Mouse (Mus musculus): ENCODE results near the gene Plscr5. TPM values are rescaled to one million over a fixed set of nuclear protein-coding genes. Genes with fewer than 3 reads are reported as not detected.

The Plscr5 gene
- polyA plus RNA-seq, 1 experiment from 2014 or later, result not detected

GRCm38 (mm10) chr9:92234901-92235458 is 42.2 kb downstream of the Plscr5 start:
- H3K27me3 ChIP-seq, result no peaks in the 10 kb centered on the region
- H3K4me2 ChIP-seq (replicated peaks), result no peak overlapping the region
- ATAC-seq (ENCODE audit: low FRiP score, low read depth), result no peak
- WGBS, result 65% methylated on average over 11 of the region's 11 CpGs
- H3K9me3 ChIP-seq, result no peaks in the 10 kb centered on the region
- H3K27ac ChIP-seq, result no peak overlapping the region
- H3K36me3 ChIP-seq, result no peaks in the 10 kb centered on the region
- H3K4me3 ChIP-seq, result no peak overlapping the region
- H3K9ac ChIP-seq, result no peak overlapping the region
- 0 out of 2 replicates have a peak, but pooled peaks cover 5% of the 10 kb centered on the region for H3K4me1 ChIP-seq

GRCm38 (mm10) chr9:92248773-92249446 is 56.2 kb downstream of the Plscr5 start:
- no peak overlapping the region for H3K9ac ChIP-seq
- H3K4me2 ChIP-seq (replicated peaks), result peak overlapping the region; percentile 62
- peaks cover 8% of the 10 kb centered on the region for H3K4me1 ChIP-seq
- H3K9me3 ChIP-seq, result no peaks in the 10 kb centered on the region
- ATAC-seq (ENCODE audit: low FRiP score, low read depth), result no peak
- H3K4me3 ChIP-seq, result no peak overlapping the region
- no peak overlapping the region for H3K27ac ChIP-seq
- H3K27me3 ChIP-seq, result no peaks in the 10 kb centered on the region
- no peaks in the 10 kb centered on the region for H3K36me3 ChIP-seq
- WGBS, result 83% methylated on average over 7 of the region's 7 CpGs

GRCm38 (mm10) chr9:92249447-92249852 is 56.7 kb downstream of the Plscr5 start, which contains the start of gene Plscr1:
Plscr1 (plus strand) TSS chr9:92249750.
- Histone ChIP-seq H3K9me3 (no peaks in the 10 kb centered on the region), H3K36me3 (no peaks in the 10 kb centered on the region), H3K4me3 (peak within 1 kb of the TSS; percentile 67), H3K9ac (peak within 1 kb of the TSS; percentile 82), H3K27ac (peak within 1 kb of the TSS; percentile 87), H3K27me3 (no peaks in the 10 kb centered on the region), H3K4me2 (replicated peaks) (peak within 1 kb of the TSS; percentile 62), H3K4me1 (peaks cover 8% of the 10 kb centered on the region)
- WGBS, result 29% methylated on average over 7 of the region's 7 CpGs
- no peak for ATAC-seq (ENCODE audit: low FRiP score, low read depth)

- H3K9me3 ChIP-seq, result no peaks in the 10 kb centered on the region
- H3K27ac ChIP-seq, result peak overlapping the region; percentile 87
- peak overlapping the region; percentile 82 for H3K9ac ChIP-seq
- H3K4me3 ChIP-seq, result peak overlapping the region; percentile 67
- H3K4me1 ChIP-seq, result peaks cover 8% of the 10 kb centered on the region
- no peaks in the 10 kb centered on the region for H3K36me3 ChIP-seq
- no peaks in the 10 kb centered on the region for H3K27me3 ChIP-seq
- peak; percentile 92 for ATAC-seq (ENCODE audit: low FRiP score, low read depth)
- under 1% methylated on average over 40 of the region's 40 CpGs for WGBS
- H3K4me2 ChIP-seq (replicated peaks), result peak overlapping the region; percentile 62
These were observed 57.4 kb downstream of the Plscr5 start for GRCm38 (mm10) chr9:92249987-92250772.

GRCm38 (mm10) chr9:92252718-92253117 is 60.0 kb downstream of the Plscr5 start:
- H3K9me3 ChIP-seq, result no peaks in the 10 kb centered on the region
- ATAC-seq (ENCODE audit: low FRiP score, low read depth), result no peak
- H3K4me1 ChIP-seq, result peaks cover 8% of the 10 kb centered on the region
- H3K4me2 ChIP-seq (replicated peaks), result no peak overlapping the region
- no peak overlapping the region for H3K4me3 ChIP-seq
- H3K27ac ChIP-seq, result no peak overlapping the region
- 86% methylated on average over 5 of the region's 5 CpGs for WGBS
- no peaks in the 10 kb centered on the region for H3K36me3 ChIP-seq
- no peak overlapping the region for H3K9ac ChIP-seq
- no peaks in the 10 kb centered on the region for H3K27me3 ChIP-seq

GRCm38 (mm10) chr9:92253585-92254321 is 61.0 kb downstream of the Plscr5 start:
- Histone ChIP-seq H3K27ac (no peak overlapping the region), H3K27me3 (no peaks in the 10 kb centered on the region), H3K36me3 (no peaks in the 10 kb centered on the region), H3K4me3 (no peak overlapping the region), H3K4me2 (replicated peaks) (no peak overlapping the region), H3K4me1 (peaks cover 8% of the 10 kb centered on the region), H3K9me3 (no peaks in the 10 kb centered on the region), H3K9ac (no peak overlapping the region)
- no peak for ATAC-seq (ENCODE audit: low FRiP score, low read depth)
- 93% methylated on average over 10 of the region's 10 CpGs for WGBS

Other genes starting within 250 kb of the Plscr5 start
- 20.4 and 21.0 TPM in 2 replicates for gene Plscr1, start 56.8 kb downstream of the Plscr5 start, polyA plus RNA-seq (2015; fragmentation: Nextera tagmentation; extraction: Ambion mirVana)
- 1.6 and 2.1 TPM in 2 replicates for gene Plscr2, start 82.7 kb downstream of the Plscr5 start, polyA plus RNA-seq (2015; fragmentation: Nextera tagmentation; extraction: Ambion mirVana)
- gene 1700057G04Rik, start 116.4 kb downstream of the Plscr5 start, polyA plus RNA-seq (2015; fragmentation: Nextera tagmentation; extraction: Ambion mirVana), result not detected in 2 replicates